Mouse (Mus musculus) cerebellum, adult 18-20 months (tissue): ENCODE measurements around the gene Gm43552.

Experiments used
- DNase-seq, 2 experiments: peaks; one replicate each; pipeline ENCODE4 v3.0.0; 2021

Gm43552 gene

DNA sequence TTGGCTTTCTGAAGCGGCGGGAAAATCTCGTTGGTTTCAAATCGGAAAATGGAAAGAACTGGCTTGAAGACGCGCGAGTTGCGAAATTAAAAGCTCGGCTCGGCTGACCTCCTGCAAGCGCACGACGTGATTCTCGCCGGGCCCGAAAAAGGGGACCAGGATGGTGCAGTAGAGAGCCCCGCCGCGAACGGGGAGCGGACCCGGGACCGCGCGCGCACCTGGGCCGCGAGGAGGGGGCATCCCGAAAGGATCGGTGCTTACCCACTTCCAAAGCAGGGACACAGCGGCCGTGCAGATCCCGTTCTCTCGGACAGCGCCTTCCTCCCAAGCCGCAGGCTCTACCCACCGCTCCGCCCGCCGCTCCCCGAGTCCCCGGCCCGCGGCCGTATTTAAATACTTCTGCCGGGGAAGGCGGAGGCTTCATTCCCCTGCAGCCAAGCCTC, 57.2 kb downstream of the Gm43552 start:
- DNase-seq, result no peak

DNA sequence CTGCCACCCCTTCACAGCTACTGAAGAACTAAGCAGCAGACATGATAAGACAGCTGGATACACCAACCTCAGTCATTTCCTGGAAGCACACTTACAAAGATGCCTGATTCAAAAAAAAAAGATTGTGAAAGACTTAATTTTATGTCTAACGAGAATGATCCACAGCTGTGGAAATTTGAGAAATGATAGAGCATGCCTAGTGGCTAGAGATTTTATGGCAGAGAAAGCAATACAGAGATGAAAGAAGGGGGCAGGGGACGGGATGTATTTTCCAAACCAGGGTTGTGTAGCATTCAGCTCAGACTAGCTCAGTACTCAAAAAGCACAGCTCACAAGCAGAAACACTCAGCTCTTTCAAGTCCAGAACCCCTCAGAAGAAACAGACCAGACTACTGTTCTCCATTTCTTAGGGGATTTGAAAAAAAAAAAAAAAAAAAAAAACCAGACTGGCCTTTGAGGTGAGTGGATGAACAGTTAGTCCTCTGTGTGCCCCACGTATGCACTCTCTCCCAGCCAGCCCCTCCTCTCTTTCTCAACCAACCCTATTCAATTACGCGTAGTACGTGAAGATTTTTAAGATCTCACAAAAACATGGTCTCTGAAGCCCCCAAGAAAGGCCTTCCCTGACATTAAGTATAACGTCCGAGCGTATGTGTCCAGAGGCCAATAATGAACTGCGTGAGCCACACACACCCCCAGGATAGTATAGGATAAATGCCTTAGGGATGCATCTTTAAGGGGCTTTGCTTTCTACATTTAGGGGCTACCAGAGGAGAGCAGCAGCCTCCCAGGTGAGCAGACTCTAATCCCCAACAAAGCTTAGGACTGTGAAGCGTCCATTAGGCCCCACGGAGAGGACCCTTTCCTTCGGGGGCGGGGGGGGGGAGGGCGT, 57.9 kb downstream of the Gm43552 start:
- peak; percentile 14 to 24 for DNase-seq

DNA sequence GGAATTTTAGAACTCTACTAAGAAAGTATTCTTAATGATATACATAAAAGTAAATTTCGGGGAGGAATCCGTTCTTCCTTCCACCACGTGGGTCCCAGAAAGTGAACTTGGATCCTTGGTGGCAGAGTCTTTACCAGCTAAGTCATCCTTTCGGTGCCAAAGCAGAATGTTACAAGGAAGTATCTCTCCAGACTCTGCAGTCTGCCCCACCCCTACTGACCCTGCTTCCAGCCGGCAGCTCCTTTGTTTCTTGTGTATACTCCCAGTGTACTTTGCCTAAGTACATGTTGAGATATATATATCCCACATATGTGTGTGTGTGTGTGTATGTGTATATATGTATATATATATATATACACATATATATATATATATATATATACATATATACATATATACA, 63.2 kb downstream of the Gm43552 start:
- no peak for DNase-seq

DNA sequence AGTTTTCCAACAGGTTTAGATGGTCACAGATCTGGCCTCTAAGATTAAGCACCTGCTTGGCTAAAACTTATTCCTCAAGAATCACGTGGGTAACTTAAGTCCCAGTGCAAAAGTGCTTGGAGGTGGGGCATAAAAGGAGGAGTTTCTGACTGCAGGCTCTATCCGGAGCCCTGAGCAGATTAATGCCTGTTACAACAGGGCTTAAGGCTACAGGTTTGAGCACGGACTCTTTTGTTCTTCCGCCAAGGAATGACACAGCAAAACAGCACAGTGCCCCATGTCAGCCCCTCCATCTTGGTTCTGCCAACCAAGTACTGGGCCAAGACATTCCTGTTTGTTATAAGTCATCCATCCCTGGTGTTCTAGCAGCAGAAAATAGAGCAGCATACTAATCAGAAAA, 64.3 kb downstream of the Gm43552 start:
- no peak for DNase-seq

DNA sequence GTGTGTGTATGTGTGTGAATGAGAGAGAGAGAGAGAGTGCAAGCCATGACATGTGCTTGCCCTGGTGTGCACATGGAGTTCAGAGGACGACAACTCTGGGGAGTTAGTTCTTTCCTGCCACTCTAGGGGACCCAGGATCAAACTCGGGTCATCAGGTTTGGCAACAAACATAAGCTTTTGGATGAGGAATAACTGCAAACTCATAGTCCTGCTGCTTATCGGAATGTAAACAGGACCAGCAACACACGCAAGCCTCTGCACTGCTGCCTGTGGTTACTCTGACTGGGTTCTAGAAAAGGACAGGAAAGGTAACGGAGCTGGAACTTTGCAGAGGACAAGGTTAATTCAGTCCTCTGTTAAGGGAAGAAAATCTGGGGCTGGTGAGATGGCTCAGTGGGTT, 67.4 kb downstream of the Gm43552 start:
- DNase-seq, result no peak

DNA sequence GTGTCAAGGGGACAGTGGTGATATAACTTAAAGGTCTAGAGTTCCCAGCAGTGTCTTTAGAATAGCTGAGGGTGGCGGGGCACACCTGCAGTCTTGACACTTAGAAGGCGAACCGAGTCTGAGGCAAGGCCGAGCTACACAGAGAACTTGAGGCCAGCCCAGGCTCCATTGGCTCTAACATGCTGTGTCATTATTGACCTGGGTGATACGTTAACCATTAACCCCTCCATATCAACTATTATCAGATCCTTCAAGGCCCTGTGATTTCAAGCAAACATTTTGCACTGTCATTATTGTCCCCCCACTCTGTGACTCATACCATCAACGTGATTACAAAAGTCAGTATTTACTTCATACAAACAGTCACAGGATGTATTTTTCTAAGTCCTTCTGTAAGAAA, 68.4 kb downstream of the Gm43552 start:
- DNase-seq, result no peak

DNA sequence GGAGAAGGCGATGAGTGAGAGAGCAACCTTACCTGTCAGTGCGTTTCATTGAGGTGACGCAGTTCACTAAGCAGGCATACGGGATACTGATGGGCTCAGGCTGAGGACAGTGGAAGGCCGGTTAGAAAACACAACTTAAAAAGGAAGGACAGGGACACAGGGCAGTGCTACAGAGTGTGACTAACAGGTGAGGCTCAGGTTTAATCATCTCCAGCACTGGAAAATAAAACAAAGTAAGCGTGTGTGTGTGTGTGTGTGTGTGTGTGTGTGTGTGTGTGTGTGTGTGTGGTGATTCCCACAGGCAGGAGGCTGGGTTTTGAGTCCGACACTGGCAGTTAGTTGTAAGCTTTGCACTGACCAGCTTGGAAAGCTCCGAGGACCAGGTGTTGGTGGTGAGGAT, 69.8 kb downstream of the Gm43552 start:
- no peak for DNase-seq

DNA sequence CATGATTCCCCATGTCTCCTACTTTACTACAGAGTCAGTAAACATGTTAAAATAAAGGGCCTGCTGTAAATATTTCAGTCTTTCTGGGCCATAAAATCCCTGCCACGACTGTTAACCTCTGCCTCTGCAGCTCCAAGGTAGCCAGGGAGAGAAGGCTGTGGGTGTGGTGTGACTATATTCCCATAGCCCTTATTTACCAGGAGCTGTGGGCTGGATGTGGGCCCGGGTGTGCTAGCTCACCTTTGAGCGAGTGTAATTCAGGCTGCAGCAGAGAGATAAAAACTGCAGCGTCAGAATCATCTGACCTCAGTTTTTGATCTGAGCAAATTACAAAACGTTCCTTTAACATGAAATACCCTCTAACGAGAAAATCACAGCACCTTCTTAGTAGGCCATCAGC, 71.8 kb downstream of the Gm43552 start:
- no peak for DNase-seq

DNA sequence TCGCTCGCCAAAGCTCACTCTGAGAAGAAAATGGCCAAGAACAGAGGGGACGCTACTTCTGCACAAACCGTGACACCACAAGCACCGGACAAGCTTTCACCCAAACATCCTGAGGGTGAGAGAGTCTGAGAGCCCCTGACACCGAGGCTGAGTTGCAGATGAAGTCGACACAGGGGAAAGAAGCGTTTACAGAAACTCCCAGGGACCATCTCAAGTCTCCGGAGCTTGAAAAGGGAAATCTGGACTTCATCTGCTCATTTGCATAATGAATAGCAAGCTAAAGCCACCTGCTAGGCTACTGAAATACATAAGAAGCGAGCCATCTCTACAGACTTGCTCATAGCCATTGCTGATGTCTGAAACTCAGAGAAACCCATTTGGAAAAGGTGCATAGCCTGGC, 73.5 kb downstream of the Gm43552 start:
- DNase-seq, result no peak

DNA sequence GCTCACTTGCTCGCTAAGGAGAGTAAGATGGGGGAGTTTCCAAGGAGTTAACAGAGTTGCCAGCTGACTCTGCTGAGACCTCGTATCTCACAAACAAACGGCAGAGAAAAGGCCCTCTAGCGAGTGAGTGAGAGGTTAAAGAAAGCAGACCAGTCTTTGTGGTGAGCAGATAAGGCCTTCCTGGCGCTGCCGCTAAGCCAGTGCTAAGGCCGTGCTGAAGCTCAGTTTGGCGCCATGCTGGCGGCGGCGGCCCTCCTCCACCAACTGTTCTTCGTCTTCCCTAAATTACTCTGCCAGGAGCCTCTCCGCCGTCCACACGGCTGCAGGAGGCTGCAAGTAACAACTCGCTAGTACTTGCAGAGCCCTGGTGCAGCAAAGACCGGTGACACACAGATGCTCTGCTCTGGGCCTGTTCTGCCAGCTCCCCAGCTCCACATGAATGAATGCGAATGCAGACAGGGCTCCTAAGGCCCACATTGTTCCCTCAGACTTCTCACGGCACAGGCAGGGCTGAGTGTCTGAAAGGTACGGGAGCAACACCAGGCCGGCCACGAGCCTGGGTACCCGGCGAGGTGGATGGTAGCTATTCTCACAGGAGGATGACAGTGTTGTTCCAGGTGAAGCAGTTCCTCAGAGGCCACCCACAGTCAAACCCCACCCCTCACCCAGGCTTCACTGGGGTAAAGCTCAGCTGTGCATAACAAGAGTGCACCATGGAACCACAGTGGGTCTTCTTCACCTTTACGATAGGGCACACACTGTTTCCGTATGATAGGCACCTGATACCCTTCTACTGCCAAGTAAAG, 76.8 kb downstream of the Gm43552 start:
- DNase-seq, result no peak

DNA sequence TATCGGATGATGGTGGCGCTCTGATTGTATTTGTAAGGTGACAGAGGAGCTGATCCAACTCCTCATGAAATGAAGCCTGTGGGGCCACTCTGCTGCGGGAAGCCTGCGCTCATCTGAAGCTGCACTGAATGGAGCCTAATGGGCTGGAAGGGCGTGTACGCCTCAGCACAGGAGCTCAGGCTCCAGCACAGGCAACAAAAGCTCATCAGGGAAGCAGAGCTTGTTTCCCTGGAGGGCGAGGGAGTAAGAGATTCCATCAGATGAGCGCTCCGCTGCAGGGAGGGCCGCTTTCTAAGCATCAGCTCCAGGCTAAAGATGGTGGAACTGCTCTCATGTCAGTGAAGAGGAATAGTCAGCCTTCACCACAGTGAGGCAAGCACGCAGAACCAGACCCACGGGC, 84.6 kb downstream of the Gm43552 start:
- DNase-seq, result no peak

DNA sequence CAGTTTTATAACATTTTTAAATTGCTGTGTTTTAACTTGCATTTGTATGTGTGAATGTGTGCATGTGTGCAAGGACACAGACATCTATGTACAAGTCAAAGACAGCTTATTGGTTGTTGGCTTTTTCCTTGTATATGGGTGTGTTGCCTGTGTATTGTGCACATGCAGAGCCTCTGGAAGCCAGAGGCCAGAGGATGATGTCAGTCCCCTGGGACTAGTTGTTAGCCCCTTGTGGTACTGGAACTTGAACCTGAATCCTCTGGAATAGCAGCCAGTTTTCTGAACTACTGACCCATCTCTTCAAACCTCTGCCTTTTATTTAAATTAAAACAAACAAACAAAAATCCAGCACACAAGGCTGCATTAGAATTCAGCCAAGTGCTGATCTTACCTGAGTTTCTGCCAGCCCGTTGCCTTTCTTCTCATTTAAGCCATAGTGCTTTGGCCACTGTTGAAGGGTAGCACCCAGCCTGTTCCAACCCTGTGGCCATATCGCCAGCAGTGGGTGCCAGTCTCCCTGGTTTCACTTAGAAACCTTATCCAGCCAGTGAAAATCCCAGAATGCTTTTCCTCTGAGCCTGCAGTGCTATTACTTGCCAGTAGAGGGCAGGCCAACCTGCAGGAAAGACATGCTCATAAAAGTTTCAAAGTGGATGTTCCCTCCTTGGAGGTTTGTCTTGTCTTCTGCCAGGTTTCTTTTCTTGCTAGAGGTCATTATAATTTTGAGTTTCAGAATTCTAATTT, 91.2 kb downstream of the Gm43552 start:
- DNase-seq, result peak; percentile 85 to 89

DNA sequence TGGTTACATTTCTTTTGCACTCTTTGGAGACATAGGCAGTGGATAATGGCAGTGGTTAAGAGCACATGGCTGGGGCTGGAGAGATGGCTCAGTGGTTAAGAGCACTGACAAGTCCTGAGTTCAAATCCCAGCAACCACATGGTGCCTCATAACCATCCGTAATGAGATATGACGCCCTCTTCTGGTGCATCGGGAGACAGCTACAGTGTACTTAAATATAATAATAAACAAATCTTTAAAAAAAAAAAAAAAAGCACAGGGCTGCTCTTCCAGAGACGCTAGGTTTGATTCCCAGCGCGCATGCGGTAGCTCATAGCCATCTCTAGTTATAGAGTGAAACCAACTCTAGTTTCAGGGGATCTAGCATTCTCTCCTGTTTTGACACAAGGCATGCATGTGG, 98.2 kb downstream of the Gm43552 start:
- DNase-seq, result no peak

DNA sequence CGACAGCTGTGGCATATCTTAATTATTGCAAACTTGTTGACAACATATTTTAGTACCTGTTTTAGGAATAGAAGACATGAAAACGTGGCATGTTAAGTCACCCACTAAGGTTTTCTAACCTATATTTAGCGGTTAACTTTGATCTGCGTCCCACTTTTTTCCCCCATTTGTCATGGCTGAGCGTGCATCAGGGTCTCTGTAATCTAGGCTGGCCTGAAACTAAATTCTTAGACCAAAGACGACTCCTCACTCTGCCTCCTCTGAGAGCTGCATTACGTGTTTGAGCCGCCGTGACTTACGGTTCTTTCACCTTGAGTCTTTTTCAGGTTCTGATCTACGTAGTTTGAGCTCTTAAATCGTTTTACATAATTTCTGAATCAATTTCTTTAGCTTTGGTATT, 100.9 kb downstream of the Gm43552 start:
- no peak for DNase-seq

DNA sequence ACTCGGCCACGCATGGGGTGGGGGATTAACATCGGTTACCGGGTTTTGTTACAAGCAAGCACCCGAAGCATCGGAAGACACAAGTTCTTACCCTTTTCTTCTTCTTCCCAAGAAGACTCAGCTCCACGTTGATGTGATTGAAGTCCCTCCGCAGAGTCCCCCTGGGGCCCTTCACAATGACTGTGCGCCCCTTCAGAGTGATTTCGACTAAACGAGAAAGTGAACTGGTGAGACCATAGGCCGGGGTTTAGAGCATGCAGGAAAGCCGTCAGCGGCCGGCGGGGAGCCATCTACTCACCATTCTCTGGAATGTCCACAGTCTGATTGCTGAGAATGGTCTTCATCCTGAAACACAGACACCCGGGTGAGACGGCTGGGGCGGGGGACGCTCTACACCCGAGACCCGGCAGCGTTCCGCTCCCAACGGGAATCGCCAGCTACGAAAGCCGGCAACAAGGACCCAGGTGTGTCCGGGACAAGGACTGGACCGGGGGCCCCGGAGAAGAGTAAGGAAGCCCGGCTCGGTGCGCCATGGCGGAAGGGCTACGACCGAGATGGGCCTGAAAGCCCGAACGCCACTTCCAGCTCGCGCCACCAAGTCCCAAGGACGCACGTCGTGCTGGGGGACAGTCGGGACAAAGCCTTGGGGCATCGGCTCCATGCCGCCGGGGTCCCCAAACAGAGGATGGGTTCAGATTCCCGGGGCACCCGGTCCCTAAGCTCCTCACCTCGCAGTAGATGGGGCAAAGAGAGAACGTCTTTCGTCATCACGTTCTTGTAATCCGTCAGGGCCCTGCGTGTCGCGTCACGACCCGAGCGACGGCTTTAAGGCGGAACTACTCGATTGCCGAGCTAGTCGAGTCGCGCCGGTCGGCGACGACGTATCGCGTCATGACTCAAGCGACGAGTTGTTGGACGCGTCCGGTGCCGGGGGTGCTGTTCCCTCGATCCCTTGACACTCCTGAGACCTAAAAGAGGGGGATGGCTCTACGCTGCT, 101.7 kb downstream of the Gm43552 start, which contains the start of the genes Rpl9 and Lias:
Rpl9 (minus strand) TSS at position 797 of the 997 bp plus-strand sequence.
Lias (plus strand) TSS at position 850 of the 997 bp plus-strand sequence.
- peak; percentile 95 to 100 for DNase-seq

DNA sequence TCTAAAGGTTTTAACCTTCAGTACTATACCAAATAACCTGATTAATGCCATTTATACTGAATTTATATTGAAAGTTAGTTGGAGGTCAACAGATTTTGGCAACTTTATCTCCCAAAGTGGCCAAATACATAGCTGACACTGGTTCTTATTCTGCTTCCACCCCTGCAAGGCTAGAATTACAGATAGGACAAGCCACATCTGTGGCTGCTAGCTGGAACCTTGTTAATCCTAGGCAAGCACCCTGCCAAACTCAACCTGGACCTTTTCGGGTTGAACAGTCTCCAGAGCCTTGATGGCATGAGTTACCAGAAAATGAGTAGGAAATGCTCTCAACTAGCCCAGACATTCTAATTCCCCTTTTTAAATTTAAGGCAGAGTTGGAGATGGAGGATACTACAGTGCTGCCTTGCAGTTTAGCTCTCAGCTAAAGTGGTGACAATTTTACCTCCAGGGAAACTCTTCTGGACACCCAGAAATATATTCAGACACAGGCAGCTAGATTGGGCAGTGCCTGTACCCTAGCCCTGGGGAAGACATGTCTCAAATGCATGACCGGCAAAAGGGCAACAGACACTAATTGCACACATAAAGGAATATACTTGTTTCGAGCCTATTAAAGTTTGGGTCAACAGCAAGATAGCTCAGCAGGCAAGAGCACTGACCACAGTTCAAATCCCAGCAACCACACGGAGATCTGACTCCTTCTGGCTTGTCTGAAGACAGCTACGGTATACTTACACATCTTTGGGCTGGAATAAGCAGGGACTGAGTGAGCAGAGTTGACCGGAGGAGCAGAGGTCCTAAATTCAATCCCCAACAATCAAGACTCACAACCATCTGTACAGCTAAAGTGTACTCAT, 105.4 kb downstream of the Gm43552 start:
- DNase-seq, result no peak

DNA sequence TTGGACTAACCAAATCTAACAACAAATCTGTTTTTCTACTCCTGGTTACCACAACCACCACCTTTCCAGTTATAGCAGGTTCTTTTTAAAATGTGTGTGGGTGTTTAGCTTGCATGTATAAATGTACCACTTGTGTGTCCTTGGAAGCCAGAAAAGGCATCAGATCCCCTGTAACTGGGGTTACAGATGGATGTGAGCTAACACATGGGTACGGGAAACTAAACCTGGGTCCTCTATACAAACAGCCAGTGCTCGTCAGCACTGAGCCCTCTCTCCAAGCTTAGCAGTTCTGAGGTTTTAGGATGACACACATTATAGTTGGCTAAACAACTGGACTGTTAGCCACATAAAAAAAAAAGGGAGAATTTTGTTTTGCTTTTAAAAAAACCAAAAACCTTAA, 106.9 kb downstream of the Gm43552 start:
- DNase-seq, result no peak
